Mouse (Mus musculus): ENCODE measurements around the gene Actr6.
"Not testable (repeated sequence)": the region's sequence is repeated elsewhere in the genome, so short reads cannot be mapped to it uniquely, and the experiment has no call there.

Gene Actr6

DNA sequence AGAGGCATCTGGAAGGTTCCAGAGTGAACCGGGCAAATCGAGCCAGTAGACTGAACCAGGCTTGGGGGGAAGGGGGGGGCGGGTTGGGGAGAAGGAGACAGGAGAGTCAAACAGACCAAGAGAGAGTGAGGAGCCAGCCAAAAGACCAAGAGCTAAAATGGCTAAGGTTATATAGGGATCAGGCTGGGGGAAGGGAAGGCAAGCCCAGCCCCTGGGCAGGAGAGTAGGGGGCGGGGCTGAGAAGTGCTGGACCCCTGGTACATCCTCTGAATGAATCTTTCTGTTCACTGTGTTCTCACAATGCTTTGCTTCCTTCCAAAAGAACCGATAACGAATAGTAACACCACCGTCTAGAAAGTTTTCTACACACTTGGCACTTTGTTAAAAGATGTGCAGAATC, 7.6 kb upstream of the Actr6 start:
- in situ Hi-C loops (cut with MboI, MseI): loop anchor here in 1 of 2 experiments (5.0 kb wide), 1 partner anchor 57 kb away; no protein-coding TSS in a partner anchor

DNA sequence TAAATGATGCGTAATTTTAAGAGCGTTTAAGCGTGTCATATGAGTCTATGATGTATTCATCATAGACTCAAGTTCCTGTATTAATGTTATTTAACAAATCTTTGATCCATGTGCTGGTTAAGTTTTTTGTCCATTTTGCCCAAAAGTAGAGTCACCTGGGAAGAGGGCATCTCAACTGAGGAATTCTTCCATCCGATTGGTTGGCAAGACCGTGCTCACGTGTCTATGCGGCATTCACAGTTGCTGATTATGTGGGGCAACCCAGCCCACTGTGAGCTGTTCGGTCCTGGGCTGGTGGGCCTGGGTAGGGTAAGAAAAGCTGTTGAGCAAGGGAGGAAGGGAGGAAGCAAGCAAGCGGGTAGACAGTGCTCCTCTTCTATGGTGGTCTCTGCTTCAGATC, 6.3 kb upstream of the Actr6 start:
- in situ Hi-C loops (cut with MboI, MseI): no loop called here

DNA sequence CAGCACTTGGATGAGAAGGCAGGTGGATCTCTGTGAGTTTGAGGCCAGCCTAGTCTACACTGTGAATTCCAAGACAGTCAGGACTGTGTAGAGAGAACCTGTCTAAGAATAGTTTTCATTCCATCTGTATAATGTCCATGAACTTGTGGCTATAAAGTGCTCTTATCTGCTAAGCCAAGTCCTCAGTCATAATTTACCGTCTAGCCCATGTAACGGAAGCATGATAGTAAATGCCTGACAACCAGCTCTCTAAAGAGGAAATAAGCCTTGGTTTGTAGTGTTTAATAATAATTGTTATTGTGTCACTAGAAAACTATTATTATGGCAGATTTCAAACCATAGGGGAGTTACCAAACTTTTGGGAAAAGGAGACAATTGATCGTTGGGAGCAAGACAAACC, 5.8 kb upstream of the Actr6 start:
- in situ Hi-C loops (cut with MboI, MseI): no loop called here

DNA sequence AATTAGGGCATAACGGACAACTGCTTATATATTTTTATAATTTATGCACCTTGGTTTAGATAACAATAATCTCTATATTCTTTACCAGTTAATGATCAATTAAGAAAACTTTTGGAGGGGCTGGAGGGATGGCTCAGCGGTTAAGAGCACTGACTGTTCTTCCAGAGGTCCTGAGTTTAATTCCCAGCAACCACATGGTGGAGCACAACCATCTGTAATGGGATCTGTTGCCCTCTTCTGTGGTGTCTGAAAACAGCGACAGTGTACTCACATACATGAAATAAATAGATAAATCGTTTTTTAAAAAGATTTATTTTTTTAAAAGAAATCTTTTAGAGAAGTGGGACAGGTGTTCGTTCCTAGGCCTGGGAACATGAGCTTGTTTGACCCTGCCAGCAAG, 5.0 kb upstream of the Actr6 start:
- in situ Hi-C loops (cut with MboI, MseI): no loop called here

DNA sequence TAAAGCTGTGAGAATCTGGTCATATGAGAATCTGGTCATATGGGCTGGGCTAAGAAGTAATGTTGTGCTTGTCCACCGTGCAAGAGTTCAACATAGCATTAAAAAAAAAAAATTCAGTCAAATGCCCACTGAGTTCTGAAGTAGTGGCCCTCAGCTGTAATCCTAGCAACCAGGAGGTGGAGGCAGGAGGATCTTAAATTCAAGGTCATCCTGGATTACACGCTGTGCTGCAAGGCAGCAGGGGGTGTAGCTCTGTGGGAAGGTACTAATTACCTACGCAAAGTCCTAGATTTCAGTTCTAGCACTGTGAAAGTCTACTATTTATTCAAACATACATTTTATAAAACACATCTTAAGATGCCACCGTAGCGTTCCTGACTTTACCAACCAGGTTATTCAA, 754 bp downstream of the Actr6 start:
- in situ Hi-C loops (cut with MboI, MseI): loop anchor here in 1 of 2 experiments (5.0 kb wide), 1 partner anchor 44 kb away; the partner anchor contains the start of gene Scyl2

DNA sequence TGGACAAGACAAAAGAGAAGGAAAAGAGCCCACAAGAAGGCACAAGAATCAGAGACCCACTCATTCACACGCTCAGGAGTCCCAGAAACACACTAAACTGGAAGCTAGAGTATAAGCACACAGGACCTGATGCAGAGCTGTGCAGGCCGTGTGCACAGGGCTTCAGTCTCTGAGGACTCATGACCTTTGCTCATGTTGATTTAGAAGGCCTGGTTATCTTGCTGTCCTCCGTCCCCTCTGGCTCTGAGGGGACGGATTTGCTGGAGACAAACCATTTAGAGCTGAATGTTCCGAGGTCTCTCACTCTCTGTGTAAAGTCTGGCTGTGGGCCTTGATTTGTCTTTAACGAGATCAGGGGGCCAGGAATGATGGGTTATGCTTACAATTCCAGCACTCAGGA, 1.7 kb downstream of the Actr6 start:
- in situ Hi-C loops (cut with MboI, MseI): loop anchor here in 1 of 2 experiments (5.0 kb wide), 1 partner anchor 43 kb away; the partner anchor contains the start of gene Scyl2

DNA sequence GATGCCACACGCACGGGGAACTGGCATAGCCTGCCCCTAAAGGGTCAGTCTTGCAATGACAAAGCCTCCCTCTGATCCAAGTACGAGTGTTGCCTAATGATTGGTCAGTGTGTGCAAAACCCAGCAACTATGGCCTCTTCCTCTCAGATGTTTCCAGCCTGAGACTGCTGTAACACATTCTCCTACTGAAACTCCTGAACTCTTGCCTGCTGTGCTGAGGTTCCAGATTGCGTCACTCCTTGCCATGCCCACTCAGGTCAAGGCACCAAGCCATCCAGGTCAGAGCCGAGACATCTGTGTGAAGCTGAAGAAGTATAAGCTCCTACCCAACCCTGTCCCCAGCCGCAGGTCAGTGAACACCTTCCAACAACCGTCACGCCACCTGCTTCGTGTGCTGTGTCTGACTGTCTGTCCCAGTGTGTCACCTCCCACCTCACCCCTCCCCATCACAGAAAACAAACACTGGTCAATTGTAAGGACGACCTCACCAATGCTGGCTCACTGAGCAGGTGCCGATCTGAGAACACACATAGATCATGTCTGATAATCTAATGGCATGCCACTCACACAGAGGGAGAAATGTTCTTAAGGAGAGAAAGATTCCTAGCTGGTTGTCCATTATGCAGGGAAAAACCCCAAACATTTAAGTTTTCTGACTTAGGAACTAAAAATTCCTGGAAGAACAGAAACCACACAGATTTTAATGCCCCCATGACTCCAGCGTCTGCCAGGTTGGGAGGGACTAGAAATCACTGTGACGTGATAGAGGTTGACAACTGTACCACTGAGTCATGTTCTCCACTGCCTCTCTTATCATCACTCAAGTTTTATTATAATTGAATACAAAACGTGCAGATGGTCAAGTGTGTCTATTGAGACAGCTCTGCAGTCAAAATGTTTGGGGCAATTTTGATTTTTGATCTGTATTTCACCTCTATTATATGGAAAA, 9.6 kb downstream of the Actr6 start:
- in situ Hi-C loops (cut with MboI, MseI): no loop called here

DNA sequence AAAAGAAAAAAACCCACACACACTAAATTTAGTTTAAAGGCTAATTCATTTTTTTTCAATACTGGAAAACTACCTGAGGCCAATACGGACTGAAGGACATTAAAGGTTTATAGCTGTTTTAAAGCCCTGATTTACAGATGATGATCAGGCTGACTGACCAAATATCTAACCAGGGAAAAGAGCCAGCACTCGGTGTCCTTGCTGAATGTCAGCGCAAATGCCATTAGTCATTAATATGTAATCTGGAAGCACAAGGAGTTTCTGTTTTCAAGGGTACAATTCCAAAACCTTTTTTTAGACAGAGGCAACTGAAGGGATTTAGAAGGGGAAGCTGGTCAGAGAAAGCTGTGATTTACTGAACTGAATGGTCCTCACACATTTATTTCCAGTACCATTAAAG, 11.3 kb downstream of the Actr6 start:
- in situ Hi-C loops (cut with MboI, MseI): no loop called here

DNA sequence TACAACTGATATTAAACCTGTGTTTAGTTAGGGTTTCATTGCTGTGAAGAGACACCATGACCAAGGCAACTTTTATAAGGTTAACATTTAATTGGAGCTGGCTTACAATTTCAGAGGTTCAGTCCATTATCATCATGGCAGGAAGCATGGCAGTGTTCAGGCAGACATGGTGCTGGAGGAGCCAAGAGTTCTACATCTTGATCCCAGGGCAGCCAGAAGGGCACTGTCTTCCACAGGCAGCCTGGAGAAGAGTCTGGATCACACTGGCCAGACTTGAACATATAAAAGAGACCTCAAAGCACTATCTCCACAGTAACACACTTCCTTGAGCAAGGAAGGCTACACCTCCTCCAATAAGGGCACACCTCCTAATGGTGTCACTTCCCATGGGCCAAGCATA, 11.8 kb downstream of the Actr6 start:
- in situ Hi-C loops (cut with MboI, MseI): no loop called here

DNA sequence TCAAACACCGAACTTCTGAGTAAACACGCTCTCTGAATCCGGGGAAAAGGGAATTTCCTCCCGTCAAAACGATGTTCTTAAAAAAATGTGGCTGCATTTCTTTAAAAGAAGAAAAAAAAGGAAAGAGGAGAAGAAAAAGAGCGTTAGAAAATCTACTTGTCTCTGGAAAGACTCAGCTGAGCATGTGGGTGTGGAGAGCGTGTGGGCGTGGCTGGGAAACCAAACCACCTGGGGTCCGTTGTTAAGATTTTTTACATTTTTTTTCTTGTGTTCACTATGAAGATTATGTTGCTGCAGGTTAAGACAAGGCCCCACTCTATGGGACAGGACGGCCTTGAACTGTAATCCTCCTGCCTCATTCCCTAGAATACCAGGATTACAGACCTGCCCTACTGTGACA, 17.2 kb downstream of the Actr6 start:
- in situ Hi-C loops (cut with MboI, MseI): no loop called here

DNA sequence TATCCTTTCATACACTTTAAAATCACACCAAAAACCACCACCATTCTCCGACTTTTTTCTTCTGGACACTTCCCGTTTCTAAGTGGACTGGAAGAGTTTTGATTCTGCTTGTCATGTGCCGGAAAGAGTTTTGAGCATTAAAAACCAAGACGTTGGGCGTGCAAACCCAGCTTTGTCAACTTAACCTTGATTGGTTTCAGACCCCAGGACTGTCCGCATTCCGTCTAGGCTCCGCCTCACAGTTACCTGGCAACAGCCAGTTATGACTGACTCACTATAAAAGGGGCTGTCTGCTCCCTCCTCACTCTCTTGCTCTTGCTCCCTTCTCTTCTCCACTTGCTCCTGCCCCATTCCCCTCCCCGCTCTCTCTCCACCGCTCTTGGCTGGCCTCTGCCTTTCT, 23.4 kb downstream of the Actr6 start:
- in situ Hi-C loops (cut with MboI, MseI): no loop called here

DNA sequence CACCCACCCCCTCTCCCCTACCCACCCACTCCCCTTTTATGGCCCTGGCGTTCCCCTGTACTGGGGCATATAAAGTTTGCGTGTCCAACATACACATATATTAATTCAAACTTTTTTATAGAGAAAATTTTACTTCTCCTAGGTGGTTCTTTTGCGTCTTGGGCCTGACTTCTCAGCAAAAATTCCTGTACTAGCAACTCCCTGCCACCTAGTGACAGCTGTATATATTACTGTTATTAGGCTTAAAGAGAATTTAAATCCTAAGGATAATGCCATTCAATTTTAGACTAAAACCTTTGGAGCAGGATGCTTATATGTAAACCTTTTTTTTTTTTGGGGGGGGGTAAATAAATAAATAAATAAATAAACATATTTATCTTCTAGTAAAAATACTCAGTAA, 24.7 kb downstream of the Actr6 start:
- in situ Hi-C loops (cut with MboI, MseI): no loop called here

DNA sequence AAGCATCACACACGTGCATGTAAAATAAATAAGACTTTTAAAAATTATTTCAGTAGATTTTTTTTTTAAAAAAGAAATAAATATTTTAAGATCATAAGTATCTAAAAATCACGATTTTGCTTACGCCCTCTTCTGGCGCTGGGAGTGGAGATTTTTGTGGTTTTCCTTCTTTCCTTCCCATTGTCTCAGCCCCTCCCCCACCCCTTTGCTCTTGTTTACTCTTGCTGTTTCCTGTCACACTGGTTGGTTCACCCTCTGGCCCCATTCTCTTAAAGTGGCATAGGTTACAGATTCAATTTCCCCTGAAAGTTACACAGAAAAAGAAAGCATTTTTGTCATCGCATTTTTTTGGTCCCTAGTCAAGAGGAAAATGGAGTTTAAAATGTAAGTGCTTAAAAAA, 29.1 kb downstream of the Actr6 start:
- in situ Hi-C loops (cut with MboI, MseI): no loop called here

DNA sequence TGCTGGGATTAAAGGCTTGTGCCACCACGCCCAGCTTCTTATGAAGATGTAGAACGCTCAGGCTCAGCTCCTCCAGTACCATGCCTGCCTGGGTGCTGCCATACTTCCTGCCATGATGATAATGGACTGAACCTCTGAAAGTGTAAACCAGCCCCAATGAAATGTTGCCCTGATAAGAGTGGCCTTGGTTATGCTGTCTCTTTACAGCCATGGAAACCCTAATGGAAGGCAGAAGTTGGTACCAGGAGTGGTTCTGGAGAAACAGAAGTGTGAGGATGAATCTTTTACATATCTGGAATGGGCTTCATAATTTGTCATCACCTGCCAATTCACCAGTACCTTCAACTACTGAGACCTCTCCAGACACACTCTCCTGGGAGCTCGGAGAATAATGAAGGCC, 34.1 kb downstream of the Actr6 start:
- in situ Hi-C loops (cut with MboI, MseI): no loop called here

DNA sequence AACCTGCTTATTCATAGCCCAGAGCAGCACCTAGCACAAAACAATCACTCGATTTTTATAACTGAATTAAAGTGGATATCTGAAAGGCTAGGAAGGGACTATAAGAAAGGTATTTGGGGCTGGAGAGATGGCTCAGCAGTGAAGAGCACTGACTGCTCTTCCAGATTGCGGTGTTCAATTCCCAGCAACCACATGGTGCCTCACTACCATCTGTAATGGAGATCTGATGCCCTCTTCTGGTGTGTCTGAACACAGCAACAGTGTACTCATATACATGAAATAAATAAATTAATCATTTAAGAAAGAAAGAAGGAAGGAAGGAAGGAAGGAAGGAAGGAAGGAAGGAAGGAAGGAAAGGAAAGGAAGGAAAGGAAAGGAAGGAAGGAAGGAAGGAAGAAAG, 35.8 kb downstream of the Actr6 start:
- in situ Hi-C loops (cut with MboI, MseI): not testable (repeated sequence)

DNA sequence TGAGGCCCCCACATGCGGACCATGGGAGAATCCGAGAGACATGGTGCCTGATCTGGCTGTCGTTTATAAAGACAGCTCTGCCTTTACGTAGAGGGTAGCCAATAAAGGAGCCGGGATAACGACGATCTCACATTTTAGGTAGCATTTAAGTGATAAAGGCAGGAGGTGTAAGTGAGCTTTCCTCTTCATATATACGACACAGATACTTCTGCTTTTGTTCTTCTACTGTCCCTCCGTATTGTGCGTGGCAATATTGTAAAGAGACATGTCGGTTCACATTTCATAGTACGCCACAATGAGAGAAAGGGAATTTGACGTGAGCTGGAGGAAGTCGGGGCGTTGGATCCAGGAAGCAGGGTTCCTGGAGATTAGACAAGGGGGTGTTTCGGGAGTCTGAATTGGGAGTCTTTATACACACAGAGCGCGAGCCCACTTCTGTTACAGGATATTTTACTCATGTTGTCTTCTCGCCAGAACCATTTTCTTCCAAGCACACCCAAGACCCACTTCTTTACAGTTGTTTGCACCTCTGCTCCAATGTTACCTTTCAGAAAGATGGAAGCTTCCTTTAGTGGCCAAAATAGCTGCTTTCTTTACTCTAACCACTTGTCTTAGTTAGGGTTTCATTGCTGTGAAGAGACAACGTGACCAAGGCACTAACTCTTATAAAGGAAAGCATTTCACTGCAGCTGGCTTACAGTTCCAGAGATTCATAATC, 36.7 kb downstream of the Actr6 start:
- in situ Hi-C loops (cut with MboI, MseI): no loop called here

DNA sequence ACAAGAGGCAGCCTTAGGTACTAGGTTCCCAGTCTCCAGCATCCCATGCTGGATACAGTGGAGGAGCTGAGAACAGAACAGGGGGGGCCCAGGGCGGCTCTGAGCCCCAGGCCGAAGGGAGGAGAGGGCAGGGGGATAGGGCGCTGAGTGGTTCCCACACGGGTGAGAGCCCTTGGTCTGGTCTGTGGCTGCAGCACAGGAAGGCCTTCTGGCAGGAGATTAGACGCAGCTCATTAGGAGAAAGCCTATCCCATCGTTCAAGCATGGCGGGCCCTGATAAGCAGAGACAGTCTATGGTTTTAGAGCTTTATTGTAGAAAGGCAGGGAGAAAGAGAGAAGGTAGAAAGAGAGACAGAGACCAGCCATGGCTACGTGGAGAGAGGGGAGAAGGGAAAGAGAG, 42.1 kb downstream of the Actr6 start:
- in situ Hi-C loops (cut with MboI, MseI): no loop called here

DNA sequence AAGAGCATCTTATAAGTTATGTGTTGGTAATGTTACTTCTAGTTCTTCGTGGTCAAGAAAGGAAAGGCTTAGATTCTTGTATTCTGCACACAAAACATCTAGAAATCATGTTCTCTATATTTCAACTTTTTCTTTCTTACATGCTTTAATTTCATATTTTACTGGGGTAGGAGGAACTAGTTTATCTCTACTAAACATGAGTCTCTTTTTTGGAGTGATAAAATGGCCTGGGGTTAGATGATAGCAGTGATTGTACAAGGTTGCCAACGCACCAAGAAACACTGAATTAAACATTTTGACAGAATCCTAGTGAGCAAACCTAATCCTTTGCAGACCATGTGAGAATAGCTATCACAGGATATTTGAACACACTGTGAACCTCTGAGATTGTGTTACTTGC, 44.6 kb downstream of the Actr6 start:
- in situ Hi-C loops (cut with MboI, MseI): loop anchor here (5.0 to 10.0 kb wide), 2 partner anchors 45 to 1437 kb away; partner anchors contain the start of genes Actr6 (in 1 of the 2) and Slc25a3 (in 1 of the 2)

DNA sequence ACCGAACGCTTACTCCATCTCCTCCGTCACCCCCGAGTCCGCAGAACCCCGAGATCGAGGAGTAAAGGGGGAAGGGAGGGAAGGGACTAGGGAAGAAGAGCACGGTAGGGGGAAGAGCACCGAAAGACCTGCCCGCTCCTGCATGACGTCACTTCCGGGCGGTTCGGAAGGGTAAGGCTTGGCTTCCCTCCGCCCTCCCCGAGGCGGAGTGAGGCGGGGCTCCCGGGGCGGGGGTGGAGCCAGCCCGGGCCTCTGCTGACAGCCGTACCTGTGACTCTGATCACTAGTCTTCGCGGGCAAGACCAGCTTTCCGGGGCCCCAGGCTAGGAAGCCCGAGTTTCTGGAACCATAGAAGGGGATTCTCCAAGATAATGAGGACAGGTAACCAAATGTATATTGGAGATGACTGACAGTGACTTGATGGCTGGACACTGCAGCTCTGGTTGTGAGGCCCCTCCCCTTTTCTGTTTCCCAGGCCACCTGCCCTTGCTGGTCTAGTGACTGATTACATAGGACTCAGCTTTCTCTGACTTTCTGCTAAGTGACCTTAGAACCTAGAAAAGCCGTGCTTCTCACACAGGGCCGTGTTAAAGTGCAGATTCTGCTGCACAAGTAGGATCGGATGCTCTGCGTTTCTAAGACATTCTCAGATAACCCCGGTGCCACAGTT, 45.8 kb downstream of the Actr6 start, which contains the start of gene Scyl2:
Gene Scyl2 (minus strand): TSS at position 147 of the 670 bp plus-strand sequence.
- in situ Hi-C loops (cut with MboI, MseI): loop anchor here (5.0 to 10.0 kb wide), 2 partner anchors 46 to 1439 kb away; partner anchors contain the start of genes Actr6 (in 1 of the 2) and Slc25a3 (in 1 of the 2)

DNA sequence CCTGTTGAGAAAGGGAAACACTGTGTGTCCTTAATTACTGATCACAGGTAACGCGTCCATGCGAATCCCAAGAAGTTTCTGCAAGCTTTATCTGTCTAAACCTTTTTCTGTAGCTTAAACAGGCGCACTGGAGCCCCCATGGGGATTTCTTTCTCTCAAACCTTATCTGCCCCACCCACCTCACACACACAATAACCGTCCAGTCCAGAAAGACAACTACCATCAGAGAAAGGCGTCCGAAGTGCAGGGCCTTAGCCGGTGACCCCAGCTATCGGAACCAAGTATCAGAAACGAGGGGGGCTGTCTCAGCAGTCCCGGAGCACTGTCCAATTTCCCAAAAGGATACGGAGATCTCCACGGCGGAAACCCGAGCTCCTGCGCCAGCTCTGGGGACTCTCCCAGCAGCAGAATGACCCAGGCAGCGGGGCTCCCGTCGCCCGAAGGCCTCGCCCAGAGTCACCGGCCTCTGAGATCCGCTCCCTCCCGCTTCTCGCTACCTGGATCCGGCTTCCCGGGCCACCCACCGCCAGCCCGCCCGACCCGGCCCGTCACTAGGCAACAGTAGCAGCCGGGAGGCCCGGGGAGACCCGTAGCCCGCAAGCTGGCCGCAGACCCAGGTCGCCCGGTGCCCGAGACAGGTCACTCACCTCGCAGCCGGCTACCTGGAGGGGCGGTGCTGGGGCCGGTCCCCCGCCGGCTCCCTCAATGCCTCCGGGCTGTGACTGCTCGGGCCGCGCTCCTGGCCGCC, 46.5 kb downstream of the Actr6 start:
- in situ Hi-C loops (cut with MboI, MseI): loop anchor here (5.0 to 10.0 kb wide), 2 partner anchors 47 to 1439 kb away; partner anchors contain the start of genes Actr6 (in 1 of the 2) and Slc25a3 (in 1 of the 2)

DNA sequence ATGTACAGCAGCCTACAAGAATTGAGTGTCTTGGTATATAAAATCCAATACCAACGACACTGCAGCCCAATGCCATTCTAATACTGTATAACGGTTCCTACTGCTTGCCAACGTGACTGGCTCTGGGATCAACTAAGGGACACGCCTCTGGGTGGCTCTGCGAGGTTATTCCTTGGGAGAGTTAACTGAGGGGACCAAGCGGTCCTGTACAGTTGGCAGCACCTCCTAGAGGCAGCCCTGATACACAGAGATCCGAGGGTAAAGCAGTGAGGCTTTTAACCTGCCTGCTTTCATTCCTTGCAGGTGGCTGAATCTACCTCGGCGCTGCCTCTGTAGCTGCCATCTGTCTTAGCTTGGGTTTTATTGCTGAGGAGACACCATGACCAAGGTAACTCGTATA, 49.1 kb downstream of the Actr6 start:
- in situ Hi-C loops (cut with MboI, MseI): loop anchor here in 1 of 2 experiments (5.0 to 10.0 kb wide), 2 partner anchors 59 to 1442 kb away; partner anchors contain the start of genes Slc25a3 and Uhrf1bp1l

Measured in T-helper 17 cell (primary cell).